Mouse (Mus musculus): ENCODE measurements around the gene Fmnl3.

GRCm38 (mm10) chr15:99342194-99342981 lies 27.9 kb downstream of the Fmnl3 start:
- no peak for TF ChIP-seq GATA1 (IDR thresholded peaks at IDR 0.05; ENCODE audit: borderline replicate concordance, low read length)
- TF ChIP-seq FLI1 (IDR thresholded peaks at IDR 0.05; ENCODE audit: low read length) = no peak
